10 mouse cellular contexts compared by ENCODE assay signal in the genomic region with DNA sequence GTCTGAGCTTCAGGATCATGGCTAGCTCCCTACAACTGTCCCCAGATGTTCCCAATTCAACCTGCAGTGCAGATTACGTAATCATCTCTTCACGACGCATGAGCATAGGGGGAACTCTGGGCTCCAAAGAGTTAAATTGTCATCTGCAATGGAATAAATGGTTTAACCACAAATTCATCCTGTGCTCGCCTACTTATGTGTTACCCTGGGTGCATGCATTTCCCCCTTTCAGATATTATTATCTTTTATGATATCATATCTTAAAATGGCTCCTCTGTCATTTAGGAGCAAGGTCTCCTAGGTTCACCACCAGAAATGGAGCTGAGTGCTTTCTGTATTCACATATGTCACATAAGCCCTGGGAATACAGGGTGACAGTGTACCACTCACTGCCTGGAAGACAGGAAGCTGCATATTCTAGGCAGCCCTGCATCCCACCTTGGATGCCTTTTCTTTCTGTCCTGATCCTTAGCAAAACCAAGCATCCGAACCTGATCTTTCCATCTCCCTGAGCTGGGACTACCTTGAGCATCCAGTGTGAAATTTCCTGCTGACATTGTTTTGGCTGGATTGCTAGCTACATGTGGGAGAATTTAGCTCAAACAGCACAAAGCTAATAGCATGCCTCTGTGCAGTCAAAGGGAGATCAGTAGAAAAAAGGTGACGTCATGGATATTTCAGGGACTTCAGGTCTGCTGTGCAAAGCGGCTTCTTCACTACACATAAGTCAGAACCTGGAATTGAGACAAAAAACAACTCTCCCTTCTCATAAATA.
DNase-seq lines count a peak whose midpoint lies in the region; ATAC-seq and TF ChIP-seq lines count a peak whose summit lies in the region.
"Had no signal": no experiment of that assay in that cellular context is flagged by ENCODE, and none has a peak within 500 bp of the region (broad histone marks: within the 10 kb centered on the region; RNA-seq: fewer than 3 reads in every experiment).

No protein-coding gene starts in this region.

- 62% methylated on average over 7 of the region's 7 CpGs for WGBS in hindbrain, embryonic 10.5 days
- WGBS in hindbrain, embryonic 11.5 days: 73% methylated on average over 7 of the region's 7 CpGs
- 16% methylated on average over 7 of the region's 7 CpGs for WGBS in liver, embryonic 16.5 days (ENCODE audit: insufficient replicate concordance)
- whole genome bisulfite sequencing in cerebellum, adult 2 months: 68% methylated on average over 7 of the region's 7 CpGs
- 70% methylated on average over 7 of the region's 7 CpGs for WGBS in kidney, embryonic 16.5 days

- peaks cover 54% of the 10 kb centered on the region for H3K4me1 ChIP-seq in hindbrain, embryonic 10.5 days (replicated peaks)
- H3K4me1 ChIP-seq in hindbrain, embryonic 11.5 days (replicated peaks; ENCODE audit: control insufficient read depth, insufficient read depth, low read length): peaks cover 2% of the 10 kb centered on the region; the same call in 1 of the 2 replicates
- H3K4me1 ChIP-seq in liver, embryonic 16.5 days (ENCODE audit: control insufficient read depth, low read depth, low read length): peaks cover 20% of the 10 kb centered on the region
- no peaks in the 10 kb centered on the region for H3K4me1 ChIP-seq in cerebellum, adult 2 months (ENCODE audit: control insufficient read depth, insufficient read depth, low read length)
- peaks cover 6% of the 10 kb centered on the region for H3K4me1 ChIP-seq in kidney, embryonic 16.5 days (ENCODE audit: insufficient read depth, low read length)

- no peaks in the 10 kb centered on the region for H3K36me3 ChIP-seq in hindbrain, embryonic 10.5 days
- H3K36me3 ChIP-seq in hindbrain, embryonic 11.5 days (ENCODE audit: control insufficient read depth, insufficient read depth, low read length): no peaks in the 10 kb centered on the region
- no peaks in the 10 kb centered on the region for H3K36me3 ChIP-seq in liver, embryonic 16.5 days (ENCODE audit: control insufficient read depth, insufficient read depth)
- H3K36me3 ChIP-seq in kidney, embryonic 16.5 days (ENCODE audit: insufficient read depth, low read length): no peaks in the 10 kb centered on the region
- H3K36me3 ChIP-seq: heart, embryonic 10.5 days had no signal

- no peak overlapping the region for H3K9ac ChIP-seq in hindbrain, embryonic 11.5 days (ENCODE audit: low read depth, low read length)
- no peak overlapping the region for H3K9ac ChIP-seq in liver, embryonic 16.5 days (ENCODE audit: low read depth, low read length)
- H3K9ac ChIP-seq in kidney, embryonic 16.5 days (replicated peaks; ENCODE audit: low read length): no peak overlapping the region

- no peaks in the 10 kb centered on the region for H3K9me3 ChIP-seq in hindbrain, embryonic 10.5 days
- H3K9me3 ChIP-seq in hindbrain, embryonic 11.5 days (ENCODE audit: control insufficient read depth, low read length): no peaks in the 10 kb centered on the region
- no peaks in the 10 kb centered on the region for H3K9me3 ChIP-seq in liver, embryonic 16.5 days (replicated peaks; ENCODE audit: control insufficient read depth, low read length)
- H3K9me3 ChIP-seq in kidney, embryonic 16.5 days (ENCODE audit: low read length): no peaks in the 10 kb centered on the region
- H3K9me3 ChIP-seq: heart, embryonic 10.5 days had no signal

- H3K4me3 ChIP-seq in hindbrain, embryonic 10.5 days: no peak overlapping the region
- no peak overlapping the region for H3K4me3 ChIP-seq in hindbrain, embryonic 11.5 days (ENCODE audit: low read depth, low read length)
- no peak overlapping the region for H3K4me3 ChIP-seq in liver, embryonic 16.5 days (ENCODE audit: low read depth, low read length)
- H3K4me3 ChIP-seq in cerebellum, adult 2 months (replicated peaks; ENCODE audit: insufficient read depth, low read depth, low read length): no peak overlapping the region
- no peak overlapping the region for H3K4me3 ChIP-seq in kidney, embryonic 16.5 days (ENCODE audit: low read length)
- H3K4me3 ChIP-seq: heart, embryonic 10.5 days had no signal

- H3K27me3 ChIP-seq in hindbrain, embryonic 10.5 days (ENCODE audit: insufficient read depth, poor library complexity, severe bottlenecking): peaks cover 19% of the 10 kb centered on the region
- no peaks in the 10 kb centered on the region for H3K27me3 ChIP-seq in hindbrain, embryonic 11.5 days (ENCODE audit: control insufficient read depth, insufficient read depth, low read length)
- H3K27me3 ChIP-seq in liver, embryonic 16.5 days (ENCODE audit: control insufficient read depth, insufficient read depth, low read depth, low read length): no peaks in the 10 kb centered on the region
- H3K27me3 ChIP-seq in cerebellum, adult 2 months (ENCODE audit: control insufficient read depth, insufficient read depth, low read length): no peaks in the 10 kb centered on the region
- no peaks in the 10 kb centered on the region for H3K27me3 ChIP-seq in kidney, embryonic 16.5 days (ENCODE audit: insufficient read depth, low read length)

- no peak overlapping the region for H3K4me2 ChIP-seq in hindbrain, embryonic 11.5 days (replicated peaks; ENCODE audit: low read depth, low read length)
- peak overlapping the region; percentile 32; the same call in 1 of the 2 replicates for H3K4me2 ChIP-seq in liver, embryonic 16.5 days (ENCODE audit: low read depth, low read length)
- H3K4me2 ChIP-seq in kidney, embryonic 16.5 days (replicated peaks; ENCODE audit: low read depth, low read length): no peak overlapping the region

- TF ChIP-seq POLR2A in cerebellum, adult 2 months (IDR thresholded peaks at IDR 0.05; ENCODE audit: borderline replicate concordance, insufficient read depth, low read length): no peak

- ATAC-seq in hindbrain, embryonic 11.5 days (ENCODE audit: low FRiP score): no peak
- no peak for ATAC-seq in liver, embryonic 16.5 days (ENCODE audit: low read depth)
- no peak for ATAC-seq in kidney, embryonic 16.5 days (ENCODE audit: low FRiP score, low TSS enrichment)

- peak overlapping the region; percentile 4; the same call in 1 of the 2 replicates for H3K27ac ChIP-seq in hindbrain, embryonic 10.5 days
- H3K27ac ChIP-seq in hindbrain, embryonic 11.5 days (ENCODE audit: low read depth, low read length): no peak overlapping the region
- no peak overlapping the region for H3K27ac ChIP-seq in liver, embryonic 16.5 days (ENCODE audit: low read length)
- no peak overlapping the region for H3K27ac ChIP-seq in cerebellum, adult 2 months (ENCODE audit: insufficient read depth, low read length)
- no peak overlapping the region for H3K27ac ChIP-seq in kidney, embryonic 16.5 days (ENCODE audit: low read length)
- H3K27ac ChIP-seq: heart, embryonic 10.5 days had no signal

- no peak for TF ChIP-seq CTCF in cerebellum, adult 2 months (IDR thresholded peaks at IDR 0.05; ENCODE audit: borderline replicate concordance, insufficient read depth, low read depth, low read length)

- no peak for DNase-seq in hindbrain, embryonic 10.5 days (ENCODE audit: low spot score)
- DNase-seq in hindbrain, embryonic 11.5 days (ENCODE audit: low spot score): no peak
- DNase-seq in 416B (ENCODE audit: low read depth): peak; percentile 92
- DNase-seq in brain, adult 2 months (ENCODE audit: low read depth, low spot score): peak; percentile 77
- no peak for DNase-seq in cerebellum, adult 2 months
- no peak for DNase-seq in spleen, postnatal 4 days (ENCODE audit: low spot score in 2 of 2)
- DNase-seq: right cerebral cortex, postnatal 25 days had no signal

Comparison
In these comparisons a context has a peak if more than half of its experiments do, and no peak if none do; other contexts are left out.
1. DNase-seq: peak in 416B (single experiment) and brain, adult 2 months (single experiment); none in hindbrain, embryonic 10.5 days (single experiment), hindbrain, embryonic 11.5 days (single experiment), cerebellum, adult 2 months (0 of 2) and spleen, postnatal 4 days (0 of 2).